Mouse (Mus musculus): ENCODE results near the gene Fam160a1. TPM values are rescaled to one million over a fixed set of nuclear protein-coding genes. Genes with fewer than 3 reads are reported as not detected.

Fam160a1 gene
- polyA plus RNA-seq, 1 experiment: 1.3 TPM

GRCm38 (mm10) chr3:85641751-85642150, 175.3 kb downstream of the Fam160a1 start:
- no peak for DNase-seq
- H3K4me1 ChIP-seq (ENCODE audit: control insufficient read depth, insufficient read depth, low read length): no peaks in the 10 kb centered on the region; the same call in 1 of the 2 replicates
- no peak overlapping the region for H3K4me3 ChIP-seq (replicated peaks; ENCODE audit: insufficient read depth, low read depth, low read length)
- no peak overlapping the region for H3K27ac ChIP-seq (ENCODE audit: insufficient read depth, low read length)
- 62% methylated on average over 3 of the region's 3 CpGs for WGBS
- H3K27me3 ChIP-seq (ENCODE audit: control insufficient read depth, insufficient read depth, low read length): no peaks in the 10 kb centered on the region
- TF ChIP-seq POLR2A (IDR thresholded peaks at IDR 0.05; ENCODE audit: borderline replicate concordance, insufficient read depth, low read length): no peak

GRCm38 (mm10) chr3:85636716-85637447, 180.2 kb downstream of the Fam160a1 start:
- H3K4me3 ChIP-seq (replicated peaks; ENCODE audit: insufficient read depth, low read depth, low read length): no peak overlapping the region
- no peak for DNase-seq
- WGBS: 89% methylated on average over 5 of the region's 5 CpGs
- H3K4me1 ChIP-seq (ENCODE audit: control insufficient read depth, insufficient read depth, low read length): no peaks in the 10 kb centered on the region; the same call in 1 of the 2 replicates
- TF ChIP-seq POLR2A (IDR thresholded peaks at IDR 0.05; ENCODE audit: borderline replicate concordance, insufficient read depth, low read length): no peak
- TF ChIP-seq CTCF (IDR thresholded peaks at IDR 0.05; ENCODE audit: borderline replicate concordance, insufficient read depth, low read depth, low read length): no peak
- H3K27me3 ChIP-seq (ENCODE audit: control insufficient read depth, insufficient read depth, low read length): no peaks in the 10 kb centered on the region
- H3K27ac ChIP-seq (ENCODE audit: insufficient read depth, low read length): no peak overlapping the region

GRCm38 (mm10) chr3:85635591-85635990, 181.5 kb downstream of the Fam160a1 start:
- no peak for TF ChIP-seq CTCF (IDR thresholded peaks at IDR 0.05; ENCODE audit: borderline replicate concordance, insufficient read depth, low read depth, low read length)
- no peak for TF ChIP-seq POLR2A (IDR thresholded peaks at IDR 0.05; ENCODE audit: borderline replicate concordance, insufficient read depth, low read length)
- Histone ChIP-seq H3K27me3 (ENCODE audit: control insufficient read depth, insufficient read depth, low read length) (no peaks in the 10 kb centered on the region), H3K4me3 (replicated peaks; ENCODE audit: insufficient read depth, low read depth, low read length) (no peak overlapping the region), H3K4me1 (ENCODE audit: control insufficient read depth, insufficient read depth, low read length) (no peaks in the 10 kb centered on the region; the same call in 1 of the 2 replicates), H3K27ac (ENCODE audit: insufficient read depth, low read length) (no peak overlapping the region)
- no peak for DNase-seq
- WGBS: 96% methylated on average over 2 of the region's 2 CpGs

- TF ChIP-seq CTCF (IDR thresholded peaks at IDR 0.05; ENCODE audit: borderline replicate concordance, insufficient read depth, low read depth, low read length): no peak
- no peak for TF ChIP-seq POLR2A (IDR thresholded peaks at IDR 0.05; ENCODE audit: borderline replicate concordance, insufficient read depth, low read length)
- no peaks in the 10 kb centered on the region for H3K27me3 ChIP-seq (ENCODE audit: control insufficient read depth, insufficient read depth, low read length)
- H3K4me3 ChIP-seq (replicated peaks; ENCODE audit: insufficient read depth, low read depth, low read length): no peak overlapping the region
- DNase-seq: no peak
- 85% methylated on average over 2 of the region's 2 CpGs for WGBS
- H3K27ac ChIP-seq (ENCODE audit: insufficient read depth, low read length): no peak overlapping the region
- H3K4me1 ChIP-seq (ENCODE audit: control insufficient read depth, insufficient read depth, low read length): no peaks in the 10 kb centered on the region; the same call in 1 of the 2 replicates
Measured at GRCm38 (mm10) chr3:85635126-85635419, 182.0 kb downstream of the Fam160a1 start.

- peak in 1 of 2 experiments; percentile 40 for DNase-seq
- H3K4me3 ChIP-seq (replicated peaks; ENCODE audit: insufficient read depth, low read depth, low read length): no peak overlapping the region
- no peak overlapping the region for H3K27ac ChIP-seq (ENCODE audit: insufficient read depth, low read length)
- no peaks in the 10 kb centered on the region for H3K27me3 ChIP-seq (ENCODE audit: control insufficient read depth, insufficient read depth, low read length)
- TF ChIP-seq CTCF (IDR thresholded peaks at IDR 0.05; ENCODE audit: borderline replicate concordance, insufficient read depth, low read depth, low read length): no peak
- no peak for TF ChIP-seq POLR2A (IDR thresholded peaks at IDR 0.05; ENCODE audit: borderline replicate concordance, insufficient read depth, low read length)
- WGBS: 36% methylated on average over 8 of the region's 8 CpGs
- H3K4me1 ChIP-seq (ENCODE audit: control insufficient read depth, insufficient read depth, low read length): no peaks in the 10 kb centered on the region; the same call in 1 of the 2 replicates
Measured at GRCm38 (mm10) chr3:85634389-85635125, 182.5 kb downstream of the Fam160a1 start.

GRCm38 (mm10) chr3:85633733-85634132, 183.4 kb downstream of the Fam160a1 start:
- 83% methylated on average over 2 of the region's 2 CpGs for WGBS
- TF ChIP-seq CTCF (IDR thresholded peaks at IDR 0.05; ENCODE audit: borderline replicate concordance, insufficient read depth, low read depth, low read length) (no peak), POLR2A (IDR thresholded peaks at IDR 0.05; ENCODE audit: borderline replicate concordance, insufficient read depth, low read length) (no peak)
- no peak overlapping the region for H3K4me3 ChIP-seq (replicated peaks; ENCODE audit: insufficient read depth, low read depth, low read length)
- no peak overlapping the region for H3K27ac ChIP-seq (ENCODE audit: insufficient read depth, low read length)
- no peaks in the 10 kb centered on the region for H3K27me3 ChIP-seq (ENCODE audit: control insufficient read depth, insufficient read depth, low read length)
- DNase-seq: no peak
- H3K4me1 ChIP-seq (ENCODE audit: control insufficient read depth, insufficient read depth, low read length): no peaks in the 10 kb centered on the region; the same call in 1 of the 2 replicates

- WGBS: 93% methylated on average over 4 of the region's 4 CpGs
- H3K27me3 ChIP-seq (ENCODE audit: control insufficient read depth, insufficient read depth, low read length): no peaks in the 10 kb centered on the region
- no peak for DNase-seq
- H3K27ac ChIP-seq (ENCODE audit: insufficient read depth, low read length): no peak overlapping the region
- H3K4me1 ChIP-seq (ENCODE audit: control insufficient read depth, insufficient read depth, low read length): no peaks in the 10 kb centered on the region; the same call in 1 of the 2 replicates
- no peak overlapping the region for H3K4me3 ChIP-seq (replicated peaks; ENCODE audit: insufficient read depth, low read depth, low read length)
- TF ChIP-seq CTCF (IDR thresholded peaks at IDR 0.05; ENCODE audit: borderline replicate concordance, insufficient read depth, low read depth, low read length) (no peak), POLR2A (IDR thresholded peaks at IDR 0.05; ENCODE audit: borderline replicate concordance, insufficient read depth, low read length) (no peak)
Measured at GRCm38 (mm10) chr3:85629895-85630510, 187.1 kb downstream of the Fam160a1 start.

Data from cerebellum, adult 2 months (tissue).